Mouse (Mus musculus): Measurements from ENCODE around the gene Cbfa2t3.
A peak's percentile ranks its signal among the peaks of the same experiment; 100 is the strongest.
"Not testable (repeated sequence)": the region's sequence is repeated elsewhere in the genome, so short reads cannot be mapped to it uniquely, and the experiment has no call there.

Gene Cbfa2t3

DNA sequence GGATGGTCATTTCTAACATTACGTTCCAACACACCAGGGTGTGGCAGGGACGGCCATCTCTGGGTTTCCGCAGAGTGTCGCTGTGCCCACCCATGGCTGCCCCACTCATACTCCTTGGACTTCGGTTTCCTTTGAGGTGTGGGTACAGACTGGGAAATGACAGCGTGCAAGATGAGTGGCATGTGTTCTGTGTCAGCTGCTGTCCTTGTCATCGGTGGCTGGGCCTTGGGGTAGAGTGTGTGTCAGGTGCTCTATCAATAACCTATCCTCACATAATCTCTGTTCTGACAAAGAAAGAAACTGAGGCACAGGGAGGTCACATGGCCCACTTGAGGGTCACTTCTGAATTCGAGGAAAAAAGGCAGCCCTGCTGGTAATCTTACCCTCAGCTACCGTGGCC, 61.7 kb downstream of the Cbfa2t3 start:
- no peak for DNase-seq (ENCODE audit: low read depth)

- DNase-seq (ENCODE audit: low read depth), result no peak
Observed at GRCm38 (mm10) chr8:122636803-122637175, 62.1 kb downstream of the Cbfa2t3 start.

DNA sequence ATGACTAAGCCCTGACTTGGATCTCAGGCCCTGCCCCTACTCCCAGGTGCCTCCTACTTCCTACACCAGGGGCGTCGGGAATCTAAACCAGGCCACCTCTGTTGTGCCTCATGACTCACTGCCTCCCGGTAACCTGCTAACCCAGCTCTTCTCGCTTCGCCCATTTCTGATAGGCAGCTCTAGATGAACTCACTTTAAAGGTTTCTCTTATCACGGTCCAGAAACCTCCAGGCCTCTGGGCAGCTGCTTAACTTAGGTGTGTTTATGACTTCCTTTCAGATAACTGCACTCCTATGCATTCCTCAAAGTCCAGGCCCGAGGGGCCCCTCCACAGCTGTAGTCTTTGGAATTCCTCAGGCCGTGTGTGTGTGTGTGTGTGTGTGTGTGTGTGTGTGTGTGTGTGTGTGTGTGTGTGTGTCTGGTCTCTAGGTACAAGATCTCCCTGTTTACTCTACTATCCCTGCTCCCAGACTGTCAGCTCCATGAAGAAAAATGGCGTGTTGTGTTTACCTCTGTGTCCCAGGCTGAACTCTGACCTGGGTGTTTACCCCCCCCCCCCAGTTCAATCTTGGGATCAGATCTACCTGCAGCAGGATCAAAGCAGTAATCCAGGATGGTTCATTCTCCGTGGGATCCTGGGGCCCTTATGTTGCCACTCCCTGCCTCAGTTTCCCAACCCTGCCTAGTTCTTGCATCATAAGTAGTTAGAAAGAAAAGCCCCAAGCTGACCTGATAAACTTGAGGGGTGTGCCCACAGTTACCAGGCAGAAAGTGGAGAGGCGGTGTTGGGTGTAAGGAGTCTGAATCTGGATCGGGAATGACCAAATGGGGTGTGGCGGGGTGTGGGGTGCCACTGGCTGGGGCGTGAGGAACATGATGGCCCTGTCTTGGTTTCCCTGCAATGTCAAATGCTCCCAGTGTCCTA, 62.8 kb downstream of the Cbfa2t3 start:
- no peak for DNase-seq (ENCODE audit: low read depth)

DNA sequence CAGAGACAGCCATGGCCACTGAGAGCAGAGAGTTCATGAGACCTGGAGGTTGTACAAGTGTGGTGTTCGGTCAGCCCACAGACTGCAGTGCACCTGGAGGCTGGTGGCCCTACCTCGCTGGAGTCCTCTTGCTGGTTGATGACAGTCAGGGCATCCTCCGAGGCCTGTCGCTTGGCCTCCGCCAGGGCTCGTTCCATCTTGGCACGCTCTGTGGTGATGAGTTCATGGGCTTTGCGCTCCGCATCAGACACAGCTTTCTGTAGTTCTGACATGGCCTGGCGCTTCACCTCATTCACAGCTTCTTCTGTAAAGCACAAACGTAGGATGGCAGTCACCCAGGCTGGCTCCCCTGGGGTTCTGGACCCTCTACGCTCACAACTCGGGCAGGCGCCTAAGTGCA, 65.7 kb downstream of the Cbfa2t3 start:
- DNase-seq (ENCODE audit: low read depth), result no peak

DNA sequence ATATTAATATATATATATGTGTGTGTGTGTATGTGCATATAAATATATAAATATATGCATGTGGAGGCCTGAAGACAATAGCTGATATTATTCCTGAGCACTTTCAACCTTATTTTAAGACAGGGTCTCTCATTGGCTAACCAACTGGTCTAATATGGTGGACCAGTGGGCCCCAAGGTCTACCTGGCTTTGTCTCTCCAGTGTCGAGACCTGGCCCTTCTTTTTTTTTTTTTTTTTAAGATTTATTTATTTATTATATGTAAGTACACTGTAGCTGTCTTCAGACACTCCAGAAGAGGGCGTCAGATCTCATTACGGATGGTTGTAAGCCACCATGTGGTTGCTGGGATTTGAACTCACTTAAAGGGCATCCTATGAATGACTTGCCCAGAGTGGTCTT, 66.8 kb downstream of the Cbfa2t3 start:
- not testable (repeated sequence) for DNase-seq (ENCODE audit: low read depth)

GRCm38 (mm10) chr8:122630696-122631095, 68.2 kb downstream of the Cbfa2t3 start:
- no peak for DNase-seq (ENCODE audit: low read depth)

- no peak for DNase-seq (ENCODE audit: low read depth)
Observed at GRCm38 (mm10) chr8:122629388-122629787, 69.5 kb downstream of the Cbfa2t3 start.

GRCm38 (mm10) chr8:122626896-122627295, 72.0 kb downstream of the Cbfa2t3 start:
- DNase-seq (ENCODE audit: low read depth), result peak; percentile 69

GRCm38 (mm10) chr8:122625811-122626210, 73.1 kb downstream of the Cbfa2t3 start:
- DNase-seq (ENCODE audit: low read depth), result no peak

DNA sequence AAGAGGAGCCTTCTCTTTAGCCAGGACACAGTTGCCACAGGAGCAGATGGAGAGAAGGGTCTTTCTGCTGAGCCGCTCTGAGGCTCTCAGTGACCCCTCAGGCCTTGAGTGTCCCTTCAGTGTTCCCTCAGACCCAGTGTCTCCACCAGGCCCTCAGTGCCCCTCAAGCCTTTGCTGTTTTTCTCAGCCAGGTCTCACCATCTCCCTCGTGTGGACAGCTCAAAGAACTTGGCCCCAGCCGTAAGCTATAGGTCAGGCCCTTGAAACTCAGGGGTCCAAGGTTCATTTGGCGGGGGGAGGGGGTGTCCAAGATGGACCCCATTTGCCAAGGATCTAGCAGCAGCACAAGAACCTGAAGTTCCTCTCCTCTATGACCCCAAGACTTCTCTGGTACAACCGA, 74.3 kb downstream of the Cbfa2t3 start:
- DNase-seq (ENCODE audit: low read depth), result peak; percentile 52

GRCm38 (mm10) chr8:122623844-122624642, 74.9 kb downstream of the Cbfa2t3 start:
- DNase-seq (ENCODE audit: low read depth), result no peak

DNA sequence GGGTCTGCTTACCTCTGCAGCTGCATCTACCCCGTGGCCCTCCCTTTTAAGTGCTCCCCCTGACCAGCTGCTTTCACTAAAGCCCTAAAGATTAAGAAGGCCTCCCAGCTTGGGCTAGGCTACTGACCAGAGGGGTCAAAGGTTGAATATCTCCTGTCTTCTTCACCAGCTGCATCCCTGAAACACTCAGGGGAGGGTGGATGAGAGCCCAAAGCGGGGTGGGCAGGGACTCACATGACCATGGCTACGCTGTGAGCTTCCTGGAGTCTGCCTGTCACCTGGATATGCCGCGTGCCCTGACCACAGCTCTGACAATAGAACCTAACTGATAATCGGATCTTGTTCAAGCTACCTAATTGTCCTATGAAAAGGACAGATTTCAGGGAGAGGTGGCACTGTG, 76.2 kb downstream of the Cbfa2t3 start, which contains the start of gene Pabpn1l:
Pabpn1l (minus strand) TSS at position 13 of the 400 bp plus-strand sequence.
- no peak for DNase-seq (ENCODE audit: low read depth)

- no peak for DNase-seq (ENCODE audit: low read depth)
Observed at GRCm38 (mm10) chr8:122620446-122620845, 78.5 kb downstream of the Cbfa2t3 start.

- DNase-seq (ENCODE audit: low read depth), result no peak
Observed at GRCm38 (mm10) chr8:122618660-122619378, 80.1 kb downstream of the Cbfa2t3 start.

DNA sequence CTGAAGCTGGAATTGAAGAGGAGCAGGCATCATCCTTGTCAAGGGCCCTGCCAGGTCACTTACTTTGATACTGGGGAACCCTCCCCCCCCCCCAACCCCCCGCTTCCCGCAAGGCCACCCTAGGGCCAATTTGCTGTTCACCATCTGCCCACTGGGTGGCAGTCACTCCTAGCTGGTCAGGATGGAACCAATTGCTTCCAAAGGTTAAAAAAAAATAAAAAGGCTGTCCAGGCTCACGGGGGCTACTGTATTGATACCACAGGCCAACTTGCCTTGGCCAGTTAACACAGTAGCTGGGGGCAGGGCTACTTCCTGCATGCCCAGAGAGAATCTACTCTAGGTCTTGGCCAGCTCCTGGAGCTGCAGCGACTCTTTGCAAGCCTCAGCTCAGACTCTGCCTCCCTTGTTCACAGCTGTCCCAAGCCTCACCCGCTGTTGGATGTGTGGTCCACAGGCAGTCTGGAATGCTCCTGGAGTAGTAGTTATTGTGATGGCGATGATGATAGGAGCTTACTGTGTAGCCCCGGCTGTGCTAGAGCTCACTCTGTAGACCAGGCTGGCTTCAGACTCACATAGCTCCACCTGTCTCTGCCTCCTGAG, 80.9 kb downstream of the Cbfa2t3 start:
- DNase-seq (ENCODE audit: low read depth), result peak; percentile 87

DNA sequence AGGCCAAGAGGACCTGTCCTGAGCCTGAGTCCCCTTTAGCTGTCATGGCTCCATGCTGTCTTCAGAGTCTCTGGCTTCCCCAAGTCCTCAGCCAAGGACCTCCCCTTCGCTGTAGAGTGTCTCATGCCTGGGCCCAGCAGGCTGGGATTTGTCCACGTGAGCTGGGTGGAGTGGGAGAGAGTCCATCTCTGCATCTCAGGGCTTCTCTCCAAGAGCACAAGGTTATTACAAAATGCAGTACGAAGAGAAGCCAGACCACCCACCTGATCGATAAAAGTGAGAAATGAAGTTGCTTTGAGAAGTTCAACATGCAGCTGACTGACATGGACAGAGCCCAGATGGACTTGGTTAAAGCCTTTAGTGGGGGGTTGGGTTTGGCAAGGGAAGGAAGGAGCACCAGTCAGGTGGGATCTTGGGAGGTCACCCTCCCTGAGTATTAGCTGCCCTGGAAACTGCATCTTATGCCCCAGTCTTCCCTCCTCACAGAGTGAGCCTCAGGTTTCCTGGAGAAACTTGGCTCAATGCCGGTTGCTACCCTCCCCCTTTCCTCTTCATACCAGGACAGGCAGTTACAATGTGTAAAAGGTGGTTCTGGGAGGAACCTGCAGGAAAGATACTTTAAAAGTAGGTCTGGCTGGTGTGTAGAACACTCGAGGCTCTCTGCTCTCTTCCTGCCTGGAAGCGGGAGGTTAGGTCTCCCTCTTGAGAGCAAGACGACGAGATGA, 82.6 kb downstream of the Cbfa2t3 start:
- no peak for DNase-seq (ENCODE audit: low read depth)

- DNase-seq (ENCODE audit: low read depth), result peak; percentile 99
Observed at GRCm38 (mm10) chr8:122611295-122612133, 87.4 kb downstream of the Cbfa2t3 start, which contains the start of the genes Galns and Trappc2l. TSS of gene Galns (minus strand) at chr8:122611463. TSS of gene Trappc2l (plus strand) at chr8:122611640.

GRCm38 (mm10) chr8:122610612-122611277, 88.2 kb downstream of the Cbfa2t3 start:
- DNase-seq (ENCODE audit: low read depth), result no peak

GRCm38 (mm10) chr8:122610209-122610608, 88.7 kb downstream of the Cbfa2t3 start:
- no peak for DNase-seq (ENCODE audit: low read depth)

DNA sequence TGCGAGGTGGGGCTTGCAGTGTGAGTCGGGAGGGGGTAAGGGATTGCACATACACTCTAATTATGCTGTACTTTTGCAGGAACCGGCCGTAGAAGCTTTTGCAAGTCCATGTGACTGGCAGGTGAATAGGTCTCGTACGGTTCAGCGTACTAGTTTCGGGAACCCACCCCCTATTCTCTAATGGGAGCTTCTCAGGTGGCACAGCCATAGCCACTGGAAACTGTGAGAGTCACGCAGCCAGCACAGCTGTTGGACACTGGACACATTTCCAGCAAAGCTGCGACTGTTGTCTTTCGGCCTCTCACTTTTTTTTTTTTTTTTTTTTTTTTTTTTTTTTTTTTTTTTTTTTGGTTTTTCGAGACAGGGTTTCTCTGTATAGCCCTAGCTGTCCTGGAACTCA, 92.1 kb downstream of the Cbfa2t3 start:
- no peak for DNase-seq (ENCODE audit: low read depth)

Data from 416B (cell line).